Mouse (Mus musculus) cerebellum, adult 2 months (tissue): Measurements from ENCODE around the gene Ctdnep1.

Experiments
- CTCF ChIP-seq: fragments of 200-500 bp; IDR thresholded peaks from 2 replicates; pipeline ENCODE4 v1.5.1; 2011; ENCODE audit warnings: low read depth, mild to moderate bottlenecking, control low read depth, low read length, moderate library complexity, borderline replicate concordance; ENCODE audit not compliant: insufficient read depth
- POLR2A ChIP-seq: fragments of 200-500 bp; IDR thresholded peaks from 2 replicates; pipeline ENCODE4 v1.6.1; 2011; ENCODE audit warnings: low read length, control low read depth, borderline replicate concordance; ENCODE audit not compliant: insufficient read depth

DNA sequence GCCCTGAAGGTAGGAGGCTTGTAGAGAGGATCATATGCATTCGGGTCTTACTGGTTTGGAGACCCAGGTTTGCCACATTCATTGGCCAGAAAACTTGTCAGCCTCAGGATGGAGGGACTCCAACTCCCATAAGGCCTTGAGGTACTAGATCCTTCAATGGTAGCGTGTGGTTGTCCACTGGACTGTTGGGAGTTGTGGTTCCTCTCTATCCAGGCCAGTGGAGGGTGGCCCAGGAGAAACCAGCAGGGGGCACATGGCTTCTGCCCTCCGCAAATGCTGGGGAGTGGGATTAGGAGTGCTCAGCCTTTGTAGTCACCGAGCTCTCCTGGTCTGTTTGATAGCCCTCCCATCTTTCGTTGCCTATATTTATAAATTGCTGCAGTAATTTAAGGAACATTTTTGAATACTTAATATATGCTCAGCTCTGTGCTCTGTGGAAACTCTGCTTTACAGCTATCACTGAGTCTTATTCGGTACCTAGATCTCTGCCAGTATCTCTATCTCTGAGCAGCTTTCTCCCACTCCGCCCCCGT is 39.8 kb downstream of the Ctdnep1 start:
- TF ChIP-seq POLR2A (no peak), CTCF (0 out of 2 replicates have a peak, but pooled peaks have one; percentile 21)
